Mouse (Mus musculus) 416B (cell line): ENCODE results near the gene Il1rl1.

ENCODE experiments used
- DNase-seq: peaks from one replicate; pipeline ENCODE4 v3.0.0; 2011; ENCODE audit warnings: low read depth

Gene Il1rl1

DNA sequence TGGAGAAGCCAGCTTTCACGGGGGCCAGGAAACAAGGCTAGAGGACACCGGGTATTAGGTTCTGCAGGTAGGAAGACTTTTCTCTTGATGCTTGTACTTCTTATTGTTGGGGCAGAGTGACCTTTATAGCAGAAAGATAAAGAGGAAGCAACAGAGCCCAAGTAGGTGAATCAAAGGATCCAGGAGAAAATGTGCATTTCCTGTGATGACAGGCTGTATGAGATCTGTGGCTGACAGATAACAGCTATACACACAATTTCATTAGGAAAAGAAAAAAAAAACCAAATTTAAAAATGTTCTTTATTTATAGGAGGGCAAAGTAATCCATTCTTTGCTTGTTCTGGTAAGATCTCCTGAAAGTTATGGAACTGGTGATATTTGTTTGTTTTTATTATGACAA, 8.0 kb downstream of the Il1rl1 start:
- peak; percentile 64 for DNase-seq

GRCm38 (mm10) chr1:40439504-40439903, 10.1 kb downstream of the Il1rl1 start:
- no peak for DNase-seq

DNA sequence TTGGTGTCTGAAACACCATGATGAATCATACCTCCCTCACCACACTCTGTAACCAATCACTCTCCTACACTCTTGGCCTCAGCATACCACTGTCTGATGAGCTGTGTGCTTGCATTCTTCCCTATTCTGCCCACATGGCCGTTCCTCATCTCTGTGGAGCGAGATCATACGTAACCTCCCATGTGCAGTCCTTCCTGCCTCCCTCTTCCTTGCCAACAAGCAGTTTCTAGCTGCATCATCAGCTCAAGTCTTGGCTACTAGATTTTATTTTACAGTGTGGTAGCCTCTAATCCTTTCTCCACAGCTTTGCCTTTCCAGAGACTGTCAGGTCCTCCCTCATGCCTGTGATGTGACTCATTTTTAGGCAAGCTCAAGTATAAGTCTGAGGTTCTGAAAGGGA, 15.4 kb downstream of the Il1rl1 start:
- DNase-seq, result peak; percentile 85

DNA sequence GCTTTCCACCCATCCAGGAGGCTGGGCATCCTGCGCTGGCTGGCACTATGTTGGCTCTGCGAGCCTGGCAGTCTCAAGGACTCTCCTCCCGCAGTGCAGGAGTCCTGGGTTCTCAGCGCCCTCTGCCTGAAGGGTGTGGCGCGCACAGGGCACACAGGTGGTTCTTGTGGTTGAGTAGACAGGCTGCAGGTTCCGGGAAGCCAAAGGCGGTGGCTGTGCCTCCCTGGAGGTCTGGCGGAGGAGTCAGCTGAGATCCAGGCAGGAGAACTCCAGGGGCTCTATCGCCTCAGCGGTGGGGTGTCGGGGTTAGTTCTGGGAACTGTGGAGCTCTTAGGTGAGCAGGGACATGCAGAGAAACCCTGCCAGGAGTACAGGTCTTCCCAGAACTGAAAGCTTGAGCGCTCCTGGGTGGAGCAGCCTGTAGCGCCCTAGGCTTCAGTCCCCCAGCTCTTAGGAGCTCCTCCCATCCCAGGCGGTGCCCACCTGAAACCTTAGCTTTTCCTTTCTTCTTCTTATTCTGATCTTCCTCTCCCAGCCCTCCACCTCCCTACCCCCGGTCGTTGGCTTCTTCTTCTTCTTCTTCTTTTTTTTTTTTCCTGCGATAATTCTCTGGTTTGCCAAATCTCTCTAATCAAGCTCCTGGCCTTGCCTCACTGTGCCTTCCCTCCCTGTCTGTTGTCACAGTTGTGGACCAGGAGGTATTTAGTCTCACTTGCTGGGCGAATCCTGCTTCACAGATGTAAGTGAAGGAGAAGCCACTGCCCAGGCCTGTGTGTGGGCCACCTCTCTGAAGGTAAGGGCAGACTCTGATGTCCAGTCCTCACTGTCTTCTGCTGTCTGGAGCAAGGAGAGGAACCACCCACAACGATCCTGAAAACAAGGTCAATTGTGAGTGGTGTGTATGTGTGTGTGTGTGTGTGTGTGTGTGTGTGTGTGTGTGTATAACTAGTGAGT, 36.4 kb downstream of the Il1rl1 start, which contains the start of gene Il18r1:
Gene Il18r1 (plus strand): TSS at position 76 of the 954 bp plus-strand sequence.
- DNase-seq, result peak; percentile 87

DNA sequence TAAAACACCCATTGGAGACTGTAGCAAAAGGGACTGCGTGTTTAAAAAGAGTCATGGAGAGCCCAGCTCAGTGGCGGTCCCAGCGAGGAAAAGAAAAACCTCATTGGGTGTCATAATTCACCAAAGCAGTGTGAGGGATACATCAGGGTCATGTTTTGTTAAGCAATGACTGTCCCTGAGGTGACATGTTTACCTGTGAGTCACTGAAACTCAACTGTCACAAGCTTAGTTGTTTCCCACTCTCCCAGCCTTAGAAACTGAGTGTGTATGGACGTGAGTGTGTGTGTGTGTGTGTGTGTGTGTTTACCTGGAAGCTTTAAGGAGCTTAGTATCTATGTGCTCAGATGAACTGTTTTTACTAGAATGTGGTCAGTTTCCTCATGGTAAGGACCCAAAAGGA, 37.9 kb downstream of the Il1rl1 start:
- peak; percentile 60 for DNase-seq

- DNase-seq, result no peak
Measured at GRCm38 (mm10) chr1:40468805-40469204, 39.4 kb downstream of the Il1rl1 start.

GRCm38 (mm10) chr1:40469900-40470299, 40.5 kb downstream of the Il1rl1 start:
- DNase-seq, result peak; percentile 94

GRCm38 (mm10) chr1:40472401-40472800, 43.0 kb downstream of the Il1rl1 start:
- DNase-seq, result no peak

- DNase-seq, result no peak
Measured at GRCm38 (mm10) chr1:40473640-40474039, 44.3 kb downstream of the Il1rl1 start.

DNA sequence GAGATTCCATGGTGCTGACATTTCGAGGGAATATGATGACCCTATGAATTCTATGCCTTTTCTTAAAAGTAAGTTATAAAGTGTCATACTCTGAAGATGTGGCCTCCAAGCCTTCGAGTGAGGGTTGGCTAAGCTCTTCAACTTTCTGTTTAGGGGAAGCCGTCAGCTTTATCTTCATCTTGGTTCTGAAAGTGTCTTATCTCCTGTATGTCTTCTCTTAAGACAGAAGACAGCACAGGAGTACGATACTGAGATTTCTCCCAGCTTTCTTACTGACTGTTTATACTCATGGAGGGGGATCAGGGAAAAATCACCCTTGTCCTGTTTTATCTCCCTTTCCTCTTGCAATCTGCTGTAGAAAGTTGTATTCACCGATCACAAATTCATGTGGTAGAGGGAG, 45.0 kb downstream of the Il1rl1 start:
- no peak for DNase-seq

GRCm38 (mm10) chr1:40475697-40476096, 46.3 kb downstream of the Il1rl1 start:
- DNase-seq, result peak; percentile 73

DNA sequence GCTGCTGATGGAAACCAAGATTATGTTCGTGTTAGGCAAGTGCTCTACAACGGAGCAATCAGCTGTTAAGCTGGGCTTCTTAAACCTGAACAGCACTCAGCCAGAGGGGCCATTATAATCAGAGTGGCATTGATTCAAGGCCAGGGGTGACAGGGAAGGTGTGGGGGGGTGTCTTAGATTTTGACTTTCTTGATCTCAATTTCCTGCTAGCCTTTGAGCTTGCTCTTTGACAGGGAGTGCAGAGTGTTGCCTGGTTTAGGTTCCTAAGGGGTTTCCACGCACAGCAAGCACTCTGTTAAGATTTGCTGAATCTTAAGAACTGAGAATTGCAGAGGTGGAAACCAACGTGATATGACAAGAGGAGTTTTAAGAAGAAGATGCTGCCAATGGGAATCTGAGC, 47.4 kb downstream of the Il1rl1 start:
- no peak for DNase-seq

GRCm38 (mm10) chr1:40479505-40479923, 50.1 kb downstream of the Il1rl1 start:
- DNase-seq, result peak; percentile 54

GRCm38 (mm10) chr1:40494594-40494993, 65.2 kb downstream of the Il1rl1 start:
- peak; percentile 70 for DNase-seq

GRCm38 (mm10) chr1:40499708-40500107, 70.3 kb downstream of the Il1rl1 start:
- DNase-seq, result no peak

DNA sequence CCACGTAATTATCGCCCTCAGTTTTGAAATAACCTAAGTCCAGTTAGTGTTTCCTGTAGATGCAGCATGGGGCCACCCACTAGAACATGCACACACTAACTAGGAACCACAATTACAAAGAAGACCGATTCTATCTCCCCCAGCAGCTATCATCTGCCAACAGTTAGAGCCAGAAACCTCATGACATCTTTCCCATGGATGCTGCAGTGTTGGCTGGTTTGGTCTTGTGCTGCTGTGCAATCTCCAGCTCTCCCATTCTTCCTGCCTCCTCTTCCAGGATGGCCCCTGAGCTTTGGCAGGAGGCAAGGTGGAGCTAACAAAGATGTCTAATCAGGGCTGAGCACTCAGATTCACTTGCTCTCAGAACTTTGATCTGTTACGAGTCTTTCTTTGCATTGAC, 71.8 kb downstream of the Il1rl1 start:
- DNase-seq, result peak; percentile 94

DNA sequence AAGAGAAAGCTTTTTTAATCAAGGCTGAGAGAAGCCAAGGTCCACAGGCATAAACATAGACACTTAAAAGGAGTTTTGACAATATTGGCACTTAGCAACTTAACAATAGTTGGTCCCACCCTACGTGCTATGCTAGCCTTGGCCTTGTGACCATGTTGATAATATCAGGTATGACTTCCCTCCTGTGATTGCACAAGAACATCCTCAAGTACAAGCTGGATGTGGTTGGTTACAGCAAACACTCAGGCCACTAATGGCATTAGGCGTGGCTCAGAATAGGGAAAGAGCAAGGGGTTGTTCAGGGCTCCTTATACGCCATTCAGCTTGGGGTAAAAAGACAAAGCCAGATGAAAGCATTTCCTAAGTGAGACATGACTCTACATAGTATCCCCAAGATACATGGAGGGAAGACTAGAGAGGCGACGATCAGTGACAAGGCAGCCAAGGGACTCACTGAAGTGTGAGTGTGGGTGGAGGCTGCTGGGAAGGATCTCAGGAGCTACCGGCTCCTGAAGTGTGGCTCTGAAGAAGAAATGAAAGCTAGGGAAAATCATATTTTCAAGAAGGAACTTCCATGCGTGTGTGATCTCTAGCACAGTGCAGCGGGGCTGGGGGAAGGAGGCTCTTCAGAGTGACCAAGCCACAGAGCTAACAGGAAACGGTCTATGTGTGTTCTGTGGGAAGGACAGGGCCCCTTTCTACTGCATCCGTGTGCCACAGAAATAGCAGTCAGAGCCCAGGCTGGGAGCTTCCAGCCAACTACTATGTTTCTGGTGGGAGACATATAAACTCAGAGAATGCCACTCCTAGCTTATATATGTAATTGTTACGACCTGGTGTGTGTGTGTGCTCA, 72.4 kb downstream of the Il1rl1 start:
- DNase-seq, result peak; percentile 97

- peak; percentile 84 for DNase-seq
Measured at GRCm38 (mm10) chr1:40504548-40504947, 75.2 kb downstream of the Il1rl1 start.
